Mouse (Mus musculus) MEL (cell line): ENCODE results near the gene Serpina3b. TPM values are rescaled to one million over a fixed set of nuclear protein-coding genes. Genes with fewer than 3 reads are reported as not detected.

Source experiments
- DNase-seq: peaks from one replicate; pipeline ENCODE4 v3.0.0; 2011; ENCODE audit warnings: low read depth, low spot score
- H3K27ac ChIP-seq: 2 replicates; pipeline ENCODE4 v1.5.1; 2012; ENCODE audit warnings: low read depth, mild to moderate bottlenecking, control low read depth, low read length, moderate library complexity; ENCODE audit not compliant: control insufficient read depth
- H3K27me3 ChIP-seq, 2 experiments: fragments of 150-350 bp in 1 of 2; sonication (generic) in 1 of 2; 2 replicates each; pipeline ENCODE4 v1.6.1; 2012; ENCODE audit warnings: low read length in 2 of 2, mild to moderate bottlenecking in 2 of 2, improper control_type of control experiment in 1 of 2, moderate library complexity in 1 of 2; ENCODE audit not compliant: insufficient read depth in 2 of 2, control insufficient read depth in 1 of 2
- H3K36me3 ChIP-seq, 2 experiments: 2 replicates each; pipeline ENCODE4 v1.6.1; 2012 to 2014; ENCODE audit warnings: low read length in 2 of 2, improper control_type of control experiment in 1 of 2, inconsistent platforms in 1 of 2, mild to moderate bottlenecking in 1 of 2; ENCODE audit not compliant: insufficient read depth in 2 of 2, control insufficient read depth in 1 of 2
- H3K4me1 ChIP-seq, 2 experiments: fragments of 150-350 bp in 1 of 2; sonication (generic) in 1 of 2; 2 replicates each; pipeline ENCODE4 v1.6.1; 2012; ENCODE audit warnings: low read length in 2 of 2, improper control_type of control experiment in 1 of 2, mild to moderate bottlenecking in 1 of 2; ENCODE audit not compliant: insufficient read depth in 2 of 2, control insufficient read depth in 1 of 2
- H3K4me3 ChIP-seq, 2 experiments: fragments of 150-350 bp in 1 of 2; sonication (generic) in 1 of 2; 2 replicates each; pipeline ENCODE4 v1.5.1; 2012; ENCODE audit warnings: low read depth in 2 of 2, low read length in 2 of 2, mild to moderate bottlenecking in 2 of 2, moderate library complexity in 2 of 2, control low read depth in 1 of 2, improper control_type of control experiment in 1 of 2; ENCODE audit not compliant: control insufficient read depth in 1 of 2, insufficient read depth in 1 of 2
- H3K79me2 ChIP-seq: 2 replicates; pipeline ENCODE4 v1.6.1; 2012; ENCODE audit warnings: mild to moderate bottlenecking, low read length, moderate library complexity; ENCODE audit not compliant: control insufficient read depth, poor library complexity, insufficient read depth
- H3K9ac ChIP-seq: 2 replicates; pipeline ENCODE4 v1.6.1; 2012; ENCODE audit warnings: low read depth, mild to moderate bottlenecking, control low read depth, low read length, moderate library complexity; ENCODE audit not compliant: control insufficient read depth, poor library complexity, severe bottlenecking
- H3K9me3 ChIP-seq: fragments of 150-350 bp; sonication (generic); replicated peaks from 2 replicates; pipeline ENCODE4 v1.6.1; 2012; ENCODE audit warnings: mild to moderate bottlenecking, low read length, improper control_type of control experiment, moderate library complexity; ENCODE audit not compliant: insufficient read depth
- BHLHE40 ChIP-seq: IDR thresholded peaks from 2 replicates; pipeline ENCODE4 v1.6.1; 2012; ENCODE audit warnings: low read depth, mild to moderate bottlenecking, inconsistent platforms, low read length, improper control_type of control experiment, borderline replicate concordance
- CHD1 ChIP-seq: IDR thresholded peaks from 2 replicates; pipeline ENCODE4 v1.6.1; 2012; ENCODE audit warnings: low read depth, mild to moderate bottlenecking, inconsistent platforms, low read length, improper control_type of control experiment
- CHD2 ChIP-seq: IDR thresholded peaks from 2 replicates; pipeline ENCODE4 v1.6.1; 2011; ENCODE audit warnings: low read length, improper control_type of control experiment
- ELF1 ChIP-seq: IDR thresholded peaks from 2 replicates; pipeline ENCODE4 v1.6.1; 2014; ENCODE audit warnings: low read depth, mild to moderate bottlenecking, inconsistent platforms, low read length, improper control_type of control experiment, moderate library complexity
- EP300 ChIP-seq, 2 experiments: IDR thresholded peaks; 2 replicates each; pipeline ENCODE4 v1.6.1; 2011; ENCODE audit warnings: improper control_type of control experiment in 2 of 2, low read length in 2 of 2, low read depth in 1 of 2, mild to moderate bottlenecking in 1 of 2
- ETS1 ChIP-seq: IDR thresholded peaks from 2 replicates; pipeline ENCODE4 v1.6.1; 2012; ENCODE audit warnings: low read depth, mild to moderate bottlenecking, inconsistent platforms, low read length, improper control_type of control experiment, moderate library complexity
- HCFC1 ChIP-seq: IDR thresholded peaks from 2 replicates; pipeline ENCODE4 v1.6.1; 2012; ENCODE audit warnings: low read depth, mild to moderate bottlenecking, inconsistent platforms, low read length, improper control_type of control experiment, moderate library complexity
- JUND ChIP-seq: IDR thresholded peaks from 2 replicates; pipeline ENCODE4 v1.6.1; 2011; ENCODE audit warnings: low read depth, mild to moderate bottlenecking, improper control_type of control experiment, low read length
- KAT2A ChIP-seq: conservative IDR thresholded peaks from 2 replicates; pipeline ENCODE4 v1.6.1; 2012; ENCODE audit warnings: low read depth, low read length, improper control_type of control experiment, inconsistent platforms
- POLR2AphosphoS2 ChIP-seq: IDR thresholded peaks from 2 replicates; pipeline ENCODE4 v1.6.1; 2011; ENCODE audit warnings: low read length, improper control_type of control experiment
- RAD21 ChIP-seq: IDR thresholded peaks from 2 replicates; pipeline ENCODE4 v1.6.1; 2011; ENCODE audit warnings: mild to moderate bottlenecking, low read depth, low read length, improper control_type of control experiment
- RCOR1 ChIP-seq: IDR thresholded peaks from 2 replicates; pipeline ENCODE4 v1.6.1; 2012; ENCODE audit warnings: low read depth, mild to moderate bottlenecking, inconsistent platforms, low read length, improper control_type of control experiment
- SIN3A ChIP-seq: IDR thresholded peaks from 2 replicates; pipeline ENCODE4 v1.6.1; 2012; ENCODE audit warnings: low read length, improper control_type of control experiment, inconsistent platforms
- SMC3 ChIP-seq: IDR thresholded peaks from 2 replicates; pipeline ENCODE4 v1.6.1; 2011; ENCODE audit warnings: low read depth, low read length, improper control_type of control experiment
- TAL1 ChIP-seq: IDR thresholded peaks from 2 replicates; pipeline ENCODE4 v1.6.1; 2012; ENCODE audit warnings: mild to moderate bottlenecking, inconsistent platforms, low read length, moderate library complexity, mixed read lengths
- TBP ChIP-seq: IDR thresholded peaks from 2 replicates; pipeline ENCODE4 v1.8.0; 2011; ENCODE audit warnings: low read depth, low read length, improper control_type of control experiment
- TCF12 ChIP-seq: IDR thresholded peaks from 2 replicates; pipeline ENCODE4 v1.6.1; 2014; ENCODE audit warnings: low read depth, mild to moderate bottlenecking, inconsistent platforms, low read length, improper control_type of control experiment, moderate library complexity
- USF1 ChIP-seq: IDR thresholded peaks from 2 replicates; pipeline ENCODE4 v1.6.1; 2014; ENCODE audit warnings: low read depth, mild to moderate bottlenecking, inconsistent platforms, low read length, improper control_type of control experiment, moderate library complexity
- USF2 ChIP-seq, 2 experiments: IDR thresholded peaks; 2 replicates each; pipeline ENCODE4 v1.6.1; 2011 to 2012; ENCODE audit warnings: improper control_type of control experiment in 2 of 2, low read length in 2 of 2, borderline replicate concordance in 1 of 2, inconsistent platforms in 1 of 2, low read depth in 1 of 2, mild to moderate bottlenecking in 1 of 2; ENCODE audit not compliant: insufficient read depth in 1 of 2
- ZC3H11A ChIP-seq: IDR thresholded peaks from 2 replicates; pipeline ENCODE4 v1.6.1; 2012; ENCODE audit warnings: low read depth, mild to moderate bottlenecking, inconsistent platforms, low read length, improper control_type of control experiment
- ZKSCAN1 ChIP-seq: IDR thresholded peaks from 2 replicates; pipeline ENCODE4 v1.6.1; 2012; ENCODE audit warnings: low read depth, mild to moderate bottlenecking, inconsistent platforms, low read length, improper control_type of control experiment, moderate library complexity
- polyA plus RNA-seq, 2 experiments: library from polyadenylated mRNA; stranded (reverse) in 1 of 2; unstranded in 1 of 2; fragments of >175 nt in 1 of 2; fragments of >200 nt in 1 of 2; gene quantifications; 2 replicates each; pipeline versions ENCODE4 v1.2.1 to v1.2.4; 2012; ENCODE audit warnings: low replicate concordance in 2 of 2, low read depth in 1 of 2; ENCODE audit not compliant: insufficient read length in 2 of 2, insufficient read depth in 1 of 2, missing spikeins in 1 of 2
- total RNA-seq: library from RNA; depleted of rRNA; stranded (reverse); fragments of 300-350 nt; gene quantifications from 2 replicates; pipeline ENCODE4 v1.2.3, GENCODE M21; 2012

Gene Serpina3b
- total and polyA plus RNA-seq, 3 experiments = not detected

DNA sequence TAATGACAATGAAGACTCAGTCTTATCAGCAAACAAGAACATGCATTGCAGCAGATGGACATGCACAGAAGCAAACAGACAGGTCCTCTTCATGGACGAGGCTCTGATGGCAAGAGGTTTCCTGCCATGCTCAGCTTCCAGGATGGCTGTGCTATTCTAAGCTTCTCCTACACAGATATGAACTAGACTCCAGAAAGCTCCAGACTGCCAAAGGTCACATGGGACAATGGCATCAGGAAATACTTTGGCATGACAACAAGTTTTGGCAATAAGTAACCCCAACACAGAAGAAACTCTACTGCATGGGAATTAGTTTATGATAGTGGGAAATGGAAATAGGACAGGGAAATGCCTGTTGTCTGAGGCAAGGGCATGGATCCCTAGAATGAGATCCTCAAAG is 15.5 kb downstream of the Serpina3b start:
- Histone ChIP-seq H3K9me3 (no peaks in the 10 kb centered on the region), H3K79me2 (no peaks in the 10 kb centered on the region), H3K36me3 (no peaks in the 10 kb centered on the region)
- no peak for DNase-seq
- no peak for TF ChIP-seq SMC3
- TF ChIP-seq TBP = no peak
- no peak for TF ChIP-seq ETS1
- TF ChIP-seq USF1 = no peak
- TF ChIP-seq POLR2AphosphoS2 = no peak
- TF ChIP-seq RCOR1 = no peak
- TF ChIP-seq TAL1 = no peak
- no peak for TF ChIP-seq KAT2A
- TF ChIP-seq CHD1 = no peak
- TF ChIP-seq ZC3H11A = no peak
- TF ChIP-seq HCFC1 = no peak
- TF ChIP-seq RAD21 = no peak
- no peak for TF ChIP-seq JUND
- no peak for TF ChIP-seq ELF1
- TF ChIP-seq, all 39 proteins: peak for 0
- H3K27me3 ChIP-seq = no peaks in the 10 kb centered on the region
- no peak overlapping the region for H3K9ac ChIP-seq
- H3K4me1 ChIP-seq = no peaks in the 10 kb centered on the region
- H3K27ac ChIP-seq = no peak overlapping the region
- no peak overlapping the region for H3K4me3 ChIP-seq

- no peak for DNase-seq
- Histone ChIP-seq H3K9ac (no peak overlapping the region), H3K27ac (no peak overlapping the region), H3K9me3 (no peaks in the 10 kb centered on the region)
- TF ChIP-seq SMC3 (no peak), USF2 (IDR thresholded peaks at IDR 0.05; ENCODE audit: borderline replicate concordance in 1 of 2, insufficient read depth in 1 of 2, low read depth in 1 of 2, low read length in 2 of 2) (no peak), BHLHE40 (no peak), SIN3A (no peak), ZKSCAN1 (no peak), TCF12 (no peak), EP300 (IDR thresholded peaks at IDR 0.05; ENCODE audit: low read depth in 1 of 2, low read length in 2 of 2) (no peak), JUND (no peak), CHD2 (no peak), KAT2A (no peak)
- TF ChIP-seq, all 39 proteins: peak for 0
- H3K27me3 ChIP-seq = no peaks in the 10 kb centered on the region
- H3K4me1 ChIP-seq = no peaks in the 10 kb centered on the region
- H3K4me3 ChIP-seq = no peak overlapping the region
- no peaks in the 10 kb centered on the region for H3K79me2 ChIP-seq
- H3K36me3 ChIP-seq = no peaks in the 10 kb centered on the region
Measured at GRCm38 (mm10) chr12:104145571-104145970, 17.8 kb downstream of the Serpina3b start.
